Mouse (Mus musculus): ENCODE measurements around the gene Sde2.
"Not testable (repeated sequence)": the region's sequence is repeated elsewhere in the genome, so short reads cannot be mapped to it uniquely, and the experiment has no call there.

The Sde2 gene

DNA sequence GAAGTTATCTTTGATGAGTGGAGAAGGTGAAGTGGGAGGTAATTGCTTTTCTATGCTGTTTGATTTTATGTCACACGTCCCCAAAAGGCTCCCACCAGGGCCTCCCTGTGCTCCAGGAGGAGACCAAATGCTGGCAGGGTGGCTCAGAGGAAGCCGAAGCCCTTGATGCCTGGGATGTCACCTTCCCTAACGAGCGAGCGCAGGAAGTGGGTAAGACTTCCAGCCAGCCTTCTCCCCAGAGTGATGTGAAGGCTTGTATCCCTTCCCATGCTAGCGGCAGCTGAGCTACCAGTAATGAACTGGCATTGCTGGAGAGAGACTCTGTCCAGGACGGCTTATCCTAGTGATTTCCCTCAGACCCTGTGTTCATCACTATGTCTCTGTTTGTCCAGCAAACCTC, 32.8 kb downstream of the Sde2 start:
- DNase-seq (ENCODE audit: low spot score in 2 of 2): no peak

DNA sequence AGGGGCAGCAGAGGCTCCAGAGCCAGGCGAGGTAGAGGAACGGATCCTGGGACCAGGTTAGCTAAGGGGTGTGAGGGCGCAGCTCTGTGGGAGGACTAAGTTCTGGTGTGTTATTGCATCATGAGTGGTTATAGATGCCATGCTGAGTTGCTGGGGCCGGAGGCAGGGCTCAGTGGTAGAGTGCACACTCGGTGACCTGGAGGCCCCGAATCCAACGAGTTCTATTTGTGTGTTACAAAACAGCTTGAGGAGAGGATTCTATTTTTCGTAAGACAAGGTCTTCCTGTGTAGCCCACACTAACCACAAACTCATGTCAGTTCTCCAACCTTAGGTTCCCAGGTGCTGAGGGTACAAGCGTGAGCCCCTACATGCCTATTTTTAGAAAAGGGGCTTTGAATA, 33.6 kb downstream of the Sde2 start:
- DNase-seq (ENCODE audit: low spot score in 2 of 2): no peak

DNA sequence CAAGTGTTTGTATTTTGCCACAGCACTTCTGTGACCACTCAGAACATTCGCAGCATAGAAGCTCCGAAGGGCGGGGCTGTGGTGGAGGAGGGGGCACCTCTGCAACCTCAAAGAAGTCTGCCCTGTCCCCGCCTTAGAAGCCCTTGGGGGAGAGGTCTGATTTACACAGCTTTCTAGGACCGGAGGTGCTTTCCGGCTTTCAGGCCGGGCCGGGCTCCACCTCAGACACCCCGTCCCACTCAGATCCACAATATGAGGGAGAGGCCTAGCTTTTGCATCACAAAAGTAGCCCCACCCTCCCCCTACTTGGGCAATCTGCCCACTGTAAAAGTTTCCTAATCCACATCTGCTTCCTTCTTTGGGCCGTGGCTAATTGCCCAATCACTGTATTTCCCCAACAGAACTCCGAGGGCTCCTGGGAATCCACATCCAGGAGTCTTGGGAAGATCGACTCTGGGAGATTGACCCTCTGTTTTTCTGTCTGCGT, 37.7 kb downstream of the Sde2 start:
- DNase-seq (ENCODE audit: low spot score in 2 of 2): no peak

DNA sequence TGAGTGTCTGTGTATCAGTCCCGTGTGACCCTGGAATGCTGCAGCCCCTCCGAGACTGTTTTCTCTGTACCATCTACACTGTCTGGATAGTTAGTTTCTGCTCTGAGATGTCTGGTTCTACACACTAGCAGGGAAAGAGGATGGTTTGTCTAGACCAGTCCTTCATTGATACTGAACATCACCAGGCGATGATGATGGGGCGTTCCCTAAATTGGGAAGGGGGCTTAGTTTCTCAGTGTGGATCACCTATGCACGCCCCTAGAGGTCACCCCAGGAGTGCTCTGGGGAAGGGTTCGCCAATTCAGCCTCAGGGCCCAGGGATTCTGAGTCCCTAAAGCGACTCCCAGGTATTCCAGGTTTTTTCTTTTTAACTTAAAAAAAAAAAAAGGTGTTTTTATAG, 38.2 kb downstream of the Sde2 start:
- no peak for DNase-seq (ENCODE audit: low spot score in 2 of 2)

DNA sequence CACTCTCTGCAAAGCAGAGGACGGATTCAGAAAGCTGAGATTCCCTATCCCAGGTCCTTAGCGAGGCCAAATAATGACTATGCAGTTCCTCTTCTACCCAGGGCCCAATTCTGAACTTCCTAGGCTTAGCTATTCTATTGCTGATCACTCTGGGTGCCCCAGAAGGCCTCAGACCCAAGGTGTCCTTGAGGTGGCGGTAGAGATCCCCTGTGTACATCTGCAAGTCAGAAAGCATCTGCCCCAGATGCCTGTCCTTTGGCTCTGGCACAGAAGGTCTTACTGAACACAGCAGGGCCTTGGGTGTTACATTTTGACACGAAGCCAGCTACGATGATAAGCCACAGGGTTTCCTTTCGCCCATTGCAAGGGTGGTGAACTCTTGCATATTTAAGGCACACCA, 38.9 kb downstream of the Sde2 start:
- DNase-seq (ENCODE audit: low spot score in 2 of 2): no peak

DNA sequence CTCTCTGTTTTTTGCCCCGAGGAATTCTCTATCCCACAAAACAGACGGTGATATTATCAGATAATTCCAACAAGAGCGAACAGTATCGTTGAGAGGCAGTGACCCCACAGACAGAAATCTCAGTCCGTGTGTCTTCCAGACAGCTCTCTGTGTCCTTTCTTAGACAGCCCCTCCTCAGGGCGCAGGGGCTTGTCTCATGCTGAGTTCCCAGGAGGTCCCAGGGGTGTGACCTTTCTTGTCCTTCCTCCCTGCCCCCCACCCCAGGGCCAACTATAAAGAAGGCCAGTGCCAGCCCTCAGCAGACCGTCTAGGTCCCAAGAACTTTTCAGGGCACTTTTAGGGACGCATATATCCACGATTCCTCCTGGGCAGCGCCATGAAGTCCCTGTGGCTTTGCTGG, 41.9 kb downstream of the Sde2 start, which contains the start of gene Lefty2:
Gene Lefty2 (plus strand): TSS at position 301 of the 400 bp plus-strand sequence.
- DNase-seq (ENCODE audit: low spot score in 2 of 2): no peak

DNA sequence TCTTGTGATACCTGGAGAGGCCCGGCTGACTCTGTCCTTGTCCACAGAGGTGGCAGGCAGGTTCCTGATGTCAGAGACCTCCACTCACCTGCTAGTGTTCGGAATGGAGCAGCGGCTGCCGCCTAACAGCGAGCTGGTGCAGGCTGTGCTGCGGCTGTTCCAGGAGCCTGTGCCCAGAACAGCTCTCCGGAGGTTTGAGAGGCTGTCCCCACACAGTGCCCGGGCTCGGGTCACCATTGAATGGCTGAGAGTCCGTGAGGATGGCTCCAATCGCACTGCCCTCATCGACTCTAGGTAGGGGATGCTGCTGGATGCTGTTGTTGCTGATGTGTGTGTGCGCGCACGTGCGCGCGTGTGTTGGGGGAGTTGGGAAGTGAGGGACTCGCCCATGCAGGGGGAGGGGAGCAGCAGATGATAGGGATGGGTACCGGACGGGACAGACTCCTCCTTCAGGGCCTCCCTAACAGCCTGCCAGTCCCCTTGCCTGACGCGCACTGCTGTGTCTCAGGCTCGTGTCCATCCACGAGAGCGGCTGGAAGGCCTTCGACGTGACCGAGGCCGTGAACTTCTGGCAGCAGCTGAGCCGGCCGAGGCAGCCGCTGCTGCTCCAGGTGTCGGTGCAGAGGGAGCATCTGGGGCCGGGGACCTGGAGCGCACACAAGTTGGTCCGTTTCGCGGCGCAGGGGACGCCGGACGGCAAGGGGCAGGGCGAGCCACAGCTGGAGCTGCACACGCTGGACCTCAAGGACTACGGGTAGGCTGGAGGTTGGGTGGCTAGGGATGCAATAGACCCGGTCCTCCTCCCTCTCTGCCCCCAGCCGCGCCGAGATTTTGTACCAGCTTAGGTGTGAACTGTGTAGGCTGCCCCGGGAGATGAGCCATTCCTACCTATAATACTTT, 43.4 kb downstream of the Sde2 start:
- not testable (repeated sequence) for DNase-seq (ENCODE audit: low spot score in 2 of 2)

DNA sequence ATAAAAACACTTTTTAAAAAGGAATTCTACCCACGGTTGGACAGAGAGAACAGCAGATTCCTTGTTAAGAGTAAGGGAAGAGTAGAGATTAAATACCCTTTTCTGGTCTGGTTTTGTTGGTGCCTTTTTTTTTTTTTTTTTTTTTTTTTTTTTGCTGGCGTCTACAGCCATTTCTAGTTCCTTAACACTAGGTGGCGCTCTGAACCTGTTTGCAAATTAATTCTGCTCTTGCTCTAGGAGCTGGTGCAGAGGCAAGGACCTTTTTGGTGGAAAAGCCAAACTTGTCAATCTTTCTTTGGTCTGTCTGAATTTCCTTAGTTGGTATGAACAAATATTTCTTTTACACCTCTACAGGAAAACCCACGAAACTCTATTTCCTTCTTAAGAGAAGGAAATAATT, 50.2 kb downstream of the Sde2 start:
- DNase-seq (ENCODE audit: low spot score in 2 of 2): no peak

DNA sequence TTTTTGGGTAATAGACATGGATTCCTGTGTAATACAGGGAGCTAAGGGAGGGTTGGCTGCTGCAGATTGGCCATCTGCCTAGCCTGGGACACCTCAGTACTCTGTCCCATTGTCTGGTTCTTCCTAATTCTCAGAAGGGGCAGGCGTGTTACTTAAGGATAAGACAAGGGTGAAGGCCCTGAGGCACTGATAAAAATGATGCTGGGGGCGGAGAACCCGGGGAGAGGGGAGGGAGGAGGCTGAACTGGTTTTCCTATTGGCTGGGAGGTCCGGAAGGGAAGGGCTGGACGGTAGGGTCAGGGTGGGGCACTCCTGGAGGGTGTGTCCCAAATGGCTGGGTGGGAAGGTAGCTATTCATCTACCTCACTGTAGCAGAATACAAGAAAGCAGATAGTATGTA, 52.0 kb downstream of the Sde2 start:
- no peak for DNase-seq (ENCODE audit: low spot score in 2 of 2)

DNA sequence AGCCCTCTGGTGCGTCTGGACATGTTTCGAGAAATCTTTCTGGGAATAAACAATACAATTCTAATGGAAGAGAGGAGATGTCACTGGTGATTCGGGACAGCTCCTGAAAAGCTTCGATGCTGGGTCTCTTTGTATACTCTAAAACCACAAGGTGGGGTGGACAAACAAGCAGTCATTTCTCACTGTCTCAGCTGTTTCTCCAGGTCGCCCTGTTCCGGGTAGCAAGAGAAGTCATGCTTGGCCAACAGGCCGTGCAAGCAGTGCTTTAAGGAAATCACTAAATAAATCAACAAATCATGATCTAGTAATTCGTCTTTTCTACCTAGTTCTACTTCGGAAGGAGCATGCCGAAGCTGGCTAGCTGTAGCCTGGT, 52.7 kb downstream of the Sde2 start:
- DNase-seq (ENCODE audit: low spot score in 2 of 2): peak in 1 of 2 experiments; percentile 10

DNA sequence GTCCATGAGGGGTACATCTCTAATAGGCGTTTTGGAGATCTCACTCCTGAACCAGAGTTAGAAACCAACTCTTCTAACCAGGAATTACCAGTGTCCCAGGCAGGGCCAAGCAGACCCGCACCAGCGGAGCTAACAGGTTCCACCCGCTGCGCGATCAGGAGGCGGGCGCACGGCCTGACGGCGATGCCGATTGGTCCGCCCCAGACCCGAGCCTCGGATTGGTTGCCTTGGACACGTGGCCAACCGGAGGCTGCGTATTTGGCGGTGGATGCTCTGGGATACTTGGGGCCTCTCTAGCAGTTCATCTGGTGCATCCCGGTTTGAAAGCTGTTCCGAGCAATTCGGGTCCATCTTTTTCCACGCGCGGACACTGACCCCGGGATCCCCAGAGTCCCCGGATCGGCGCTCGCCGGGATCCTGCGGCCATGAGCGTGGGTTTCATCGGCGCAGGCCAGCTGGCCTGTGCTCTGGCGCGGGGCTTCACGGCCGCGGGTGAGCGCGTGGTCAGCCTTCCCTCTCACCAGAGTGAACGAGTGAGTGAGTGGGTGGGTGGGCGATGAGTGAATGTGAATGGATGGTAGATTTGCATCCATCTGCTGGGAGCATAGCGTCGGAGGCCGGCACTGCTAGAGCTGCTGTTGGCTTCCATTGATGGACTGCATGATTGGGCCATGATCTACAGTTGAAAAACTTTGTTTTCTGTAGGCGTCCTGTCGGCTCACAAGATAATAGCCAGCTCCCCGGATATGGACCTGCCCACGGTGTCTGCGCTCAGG, 53.3 kb downstream of the Sde2 start, which contains the start of gene Pycr2:
Gene Pycr2 (plus strand): TSS at position 255 of the 776 bp plus-strand sequence.
- DNase-seq (ENCODE audit: low spot score in 2 of 2): peak; percentile 85 to 92

DNA sequence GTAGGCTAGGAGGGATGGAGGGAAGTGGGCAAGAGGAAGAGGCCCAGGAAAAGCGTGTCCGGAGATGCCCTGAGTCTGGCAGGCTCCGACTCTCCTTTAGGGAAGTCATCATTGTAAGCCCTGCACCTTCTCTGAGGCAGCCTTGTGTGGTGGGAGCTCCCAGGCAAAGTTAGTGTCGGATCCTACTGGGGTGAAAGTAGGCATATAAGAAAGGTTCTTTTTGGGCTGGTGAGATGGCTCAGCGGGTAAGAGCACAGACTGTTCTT, 53.8 kb downstream of the Sde2 start:
- no peak for DNase-seq (ENCODE audit: low spot score in 2 of 2)

DNA sequence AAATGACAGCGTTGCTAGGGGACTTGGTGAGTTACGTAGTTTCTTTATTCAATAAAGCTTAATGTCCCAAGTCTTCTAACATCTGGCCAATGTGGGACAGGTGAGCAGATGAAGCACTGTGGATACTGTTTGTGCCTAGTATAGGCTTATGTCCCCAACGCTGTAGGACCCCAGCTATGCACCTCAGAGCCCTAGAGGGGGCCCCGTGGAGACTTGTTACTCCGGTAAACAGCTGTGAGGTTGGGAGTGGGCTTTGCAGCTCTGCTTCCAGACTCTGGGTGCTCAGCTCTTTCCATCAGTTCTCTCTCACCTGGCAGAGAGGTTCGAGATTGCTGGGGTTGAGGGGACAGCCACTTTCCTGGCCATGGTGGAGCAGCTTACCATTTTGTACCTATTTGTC, 54.4 kb downstream of the Sde2 start:
- no peak for DNase-seq (ENCODE audit: low spot score in 2 of 2)

DNA sequence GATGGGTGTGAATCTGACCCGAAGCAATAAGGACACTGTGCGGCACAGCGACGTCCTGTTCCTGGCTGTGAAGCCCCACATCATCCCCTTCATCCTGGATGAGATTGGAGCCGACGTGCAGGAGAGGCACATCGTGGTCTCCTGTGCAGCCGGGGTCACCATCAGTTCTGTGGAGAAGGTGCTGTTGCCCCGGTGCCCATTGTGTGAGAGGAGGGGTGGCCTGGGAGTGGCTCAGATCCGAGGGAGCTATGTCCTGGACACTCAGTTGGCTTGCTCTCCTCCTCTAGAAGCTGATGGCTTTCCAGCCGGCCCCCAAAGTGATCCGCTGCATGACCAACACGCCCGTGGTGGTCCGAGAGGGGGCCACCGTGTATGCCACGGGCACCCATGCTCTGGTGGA, 54.9 kb downstream of the Sde2 start:
- DNase-seq (ENCODE audit: low spot score in 2 of 2): no peak

DNA sequence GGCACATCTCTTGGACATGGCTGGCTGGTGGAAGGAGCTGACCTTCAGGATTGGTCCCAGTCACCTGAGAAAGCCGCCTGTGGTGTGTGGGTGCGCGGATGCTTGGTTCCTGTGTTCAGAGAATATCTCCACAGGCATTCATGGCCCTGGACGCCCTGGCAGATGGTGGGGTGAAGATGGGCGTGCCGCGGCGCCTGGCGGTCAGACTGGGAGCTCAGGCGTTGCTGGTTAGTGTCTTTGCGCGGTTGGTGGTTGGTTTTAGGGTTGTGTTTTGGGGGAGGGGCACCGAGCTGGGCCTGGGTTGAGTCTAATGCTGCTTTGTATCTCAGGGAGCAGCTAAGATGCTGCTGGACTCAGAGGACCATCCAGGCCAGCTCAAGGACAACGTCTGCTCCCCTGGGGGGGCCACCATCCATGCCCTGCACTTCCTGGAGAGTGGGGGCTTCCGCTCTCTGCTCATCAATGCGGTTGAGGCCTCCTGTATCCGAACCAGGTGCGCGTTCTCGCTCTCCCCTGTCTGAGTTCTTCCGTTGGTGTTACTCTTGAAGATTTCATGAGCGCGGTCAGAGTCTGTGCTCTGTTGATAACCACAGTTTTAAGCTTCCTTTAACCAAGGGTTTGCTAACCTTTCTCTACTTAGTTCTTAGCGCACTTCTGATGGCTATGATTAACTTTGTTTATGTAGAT, 55.7 kb downstream of the Sde2 start:
- DNase-seq (ENCODE audit: low spot score in 2 of 2): no peak

DNA sequence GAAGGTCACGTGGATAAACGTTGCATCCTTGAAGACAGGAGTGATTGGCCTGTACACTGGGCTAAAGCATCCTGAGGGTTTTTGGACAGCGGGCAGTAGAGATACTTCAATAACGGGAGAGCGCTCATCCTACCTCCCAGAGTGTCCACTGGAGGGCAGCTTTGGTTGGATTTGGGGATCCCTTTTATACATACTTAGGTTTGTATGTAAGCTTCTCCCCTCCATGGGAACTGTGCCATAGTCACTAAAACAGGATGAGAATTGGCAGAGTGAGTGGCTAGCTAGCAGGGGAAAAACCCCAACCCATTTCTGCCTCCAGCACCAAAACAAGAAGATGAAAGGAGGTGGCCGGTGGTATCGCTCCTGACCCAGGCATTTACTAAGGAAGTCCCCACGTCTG, 60.2 kb downstream of the Sde2 start:
- no peak for DNase-seq (ENCODE audit: low spot score in 2 of 2)

DNA sequence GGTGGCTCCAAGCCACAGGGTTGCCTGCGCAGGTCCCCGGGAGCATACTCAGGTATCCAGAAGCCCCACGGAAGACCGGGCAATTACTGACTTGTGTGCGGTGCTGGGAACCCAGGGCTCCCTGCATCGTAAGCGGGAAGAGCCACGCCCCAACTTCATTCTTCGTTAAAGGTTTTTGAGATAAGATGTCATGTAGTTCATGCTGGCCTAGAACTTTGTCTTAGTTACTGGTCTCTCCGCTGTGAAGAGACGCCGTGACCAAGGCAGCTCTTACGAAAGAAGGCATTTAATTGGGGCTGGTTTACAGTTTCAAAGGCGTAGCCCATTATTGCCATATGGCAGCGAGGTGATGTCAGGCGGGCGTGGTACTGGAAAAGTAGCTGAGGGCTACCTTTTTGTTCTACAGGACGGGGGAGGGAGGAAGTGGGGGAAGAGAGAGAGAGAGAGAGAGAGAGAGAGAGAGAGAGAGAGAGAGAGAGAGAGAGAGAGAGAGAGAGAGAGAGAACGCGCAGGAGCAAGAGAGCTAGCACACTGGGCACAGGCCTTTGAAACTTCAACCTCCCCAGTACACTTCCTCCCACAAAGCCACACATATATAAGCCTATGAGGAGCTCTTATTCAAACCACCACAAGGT, 60.8 kb downstream of the Sde2 start:
- DNase-seq (ENCODE audit: low spot score in 2 of 2): no peak

DNA sequence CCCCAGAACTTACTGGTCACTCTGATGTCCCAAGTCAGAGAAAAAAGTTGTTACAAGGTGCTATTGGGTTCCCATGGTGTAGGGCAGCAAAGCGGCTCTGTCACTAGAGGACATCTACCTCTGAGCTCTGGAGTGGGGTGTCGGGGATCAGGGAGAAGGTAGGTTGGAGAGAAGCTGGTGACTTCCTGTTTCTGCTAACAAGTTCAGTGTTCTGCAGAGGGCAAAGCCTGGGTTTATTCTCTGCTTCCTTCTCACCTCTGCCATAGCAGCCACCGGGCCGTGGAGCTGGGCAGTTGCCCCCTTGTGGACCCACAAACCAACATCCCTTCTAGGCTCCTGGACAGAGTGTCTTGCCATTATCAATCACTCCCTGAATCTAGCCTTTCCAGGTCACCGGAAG, 61.9 kb downstream of the Sde2 start:
- DNase-seq (ENCODE audit: low spot score in 2 of 2): no peak

DNA sequence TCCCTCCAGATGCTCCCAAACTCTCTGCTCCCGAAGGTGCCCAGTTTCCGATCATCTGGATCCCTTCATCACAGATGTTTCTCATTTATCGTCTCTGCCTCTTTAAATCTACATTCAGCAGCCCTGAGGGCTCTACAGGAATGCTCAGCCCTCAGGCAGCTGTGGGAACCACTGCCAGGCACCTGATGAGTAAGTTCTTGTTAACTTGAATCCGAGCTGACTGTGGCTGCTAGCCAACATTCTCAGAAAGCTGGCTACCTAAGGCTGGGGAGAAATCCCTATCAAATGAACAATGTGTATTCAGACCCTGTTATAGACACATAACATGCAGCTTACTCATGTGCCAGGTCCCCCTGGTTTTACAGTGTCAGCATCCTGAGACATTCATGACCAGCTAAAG, 62.9 kb downstream of the Sde2 start:
- no peak for DNase-seq (ENCODE audit: low spot score in 2 of 2)

DNA sequence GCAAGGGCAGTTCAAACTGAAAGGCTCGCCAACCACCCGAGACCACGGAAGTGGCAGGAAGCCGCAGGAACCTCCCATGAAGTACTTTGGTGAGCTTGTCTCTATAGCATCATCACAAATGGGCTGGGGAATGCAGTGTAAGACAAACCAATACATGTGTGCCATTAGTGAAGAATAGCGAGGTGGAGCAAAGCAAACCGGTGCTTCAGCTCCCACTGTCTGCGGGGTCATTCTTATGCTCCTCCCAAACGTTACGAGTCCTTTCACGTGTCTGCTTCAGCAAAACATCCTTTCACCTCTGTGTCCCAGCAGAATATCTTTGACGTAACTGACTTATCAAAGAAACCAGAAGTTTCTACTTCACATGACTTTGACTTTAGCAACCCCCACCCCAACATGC, 65.5 kb downstream of the Sde2 start:
- no peak for DNase-seq (ENCODE audit: low spot score in 2 of 2)

DNA sequence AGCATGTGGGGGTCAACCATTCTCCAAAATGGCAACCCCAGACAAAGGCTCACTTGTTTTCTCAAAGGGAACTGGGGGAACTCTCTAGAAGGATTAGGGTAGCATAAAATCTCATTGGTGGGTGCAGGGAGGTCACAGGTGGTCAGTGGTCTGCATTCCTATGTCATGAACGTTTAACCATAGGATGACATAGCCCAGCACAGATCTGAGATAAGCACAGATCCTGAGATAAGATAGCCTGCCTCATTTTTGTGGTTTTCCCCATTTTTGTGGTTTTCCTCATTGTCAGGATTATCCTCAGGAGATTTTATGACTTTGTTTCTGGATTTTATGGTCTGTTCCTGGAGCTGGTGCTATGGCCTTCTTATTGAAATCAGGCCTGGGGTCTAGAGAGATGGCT, 66.1 kb downstream of the Sde2 start:
- no peak for DNase-seq (ENCODE audit: low spot score in 2 of 2)

All from frontal cortex, postnatal 25 days (tissue).